In genomic region chr6:64729231-64730011, GRCm38 (mm10) we compare ENCODE assay signal across 7 mouse cellular contexts. TPM values are rescaled to one million over a fixed set of nuclear protein-coding genes. Genes with fewer than 3 reads are reported as not detected.
DNase-seq lines count a peak whose midpoint lies in the region; ATAC-seq lines count a peak whose summit lies in the region.

No protein-coding gene starts in this region.

- H3K9me3 ChIP-seq in heart, embryonic 13.5 days = no peaks in the 10 kb centered on the region
- H3K9me3 ChIP-seq in midbrain, embryonic 15.5 days = no peaks in the 10 kb centered on the region

- H3K36me3 ChIP-seq in heart, embryonic 13.5 days = no peaks in the 10 kb centered on the region
- H3K36me3 ChIP-seq in midbrain, embryonic 15.5 days (replicated peaks) = no peaks in the 10 kb centered on the region

- peaks cover 34% of the 10 kb centered on the region for H3K4me1 ChIP-seq in heart, embryonic 13.5 days
- peaks cover 33% of the 10 kb centered on the region for H3K4me1 ChIP-seq in midbrain, embryonic 15.5 days

- peaks cover 76% of the 10 kb centered on the region for H3K27me3 ChIP-seq in heart, embryonic 13.5 days (replicated peaks)
- H3K27me3 ChIP-seq in midbrain, embryonic 15.5 days (replicated peaks) = peaks cover 63% of the 10 kb centered on the region

- ATAC-seq in heart, embryonic 13.5 days (ENCODE audit: extremely low read depth, insufficient number of reproducible peaks, low FRiP score, low TSS enrichment) = no peak
- ATAC-seq in midbrain, embryonic 15.5 days (replicated peaks) = peak; percentile 76

- peak overlapping the region; percentile 61 for H3K9ac ChIP-seq in heart, embryonic 13.5 days
- H3K9ac ChIP-seq in midbrain, embryonic 15.5 days = no peak overlapping the region

- no peak overlapping the region for H3K27ac ChIP-seq in heart, embryonic 13.5 days (replicated peaks)
- no peak overlapping the region for H3K27ac ChIP-seq in midbrain, embryonic 15.5 days

- DNase-seq in ovary, postnatal 36 days (ENCODE audit: low spot score) = peak; percentile 43
- DNase-seq in ovary, postnatal 10 days (ENCODE audit: low spot score) = no peak
- DNase-seq in cerebellum, postnatal 36 days = peak; percentile 19
- peak; percentile 52 to 59 for DNase-seq in kidney, postnatal 4 days
- no peak for DNase-seq in layer of hippocampus, postnatal 25 days (ENCODE audit: extremely low spot score in 1 of 2, low spot score in 1 of 2)

- WGBS in heart, embryonic 13.5 days = under 1% methylated on average over 53 of the region's 53 CpGs
- under 1% methylated on average over 53 of the region's 53 CpGs for WGBS in midbrain, embryonic 15.5 days

- peak overlapping the region; percentile 58 for H3K4me3 ChIP-seq in heart, embryonic 13.5 days
- peak overlapping the region; percentile 32 for H3K4me3 ChIP-seq in midbrain, embryonic 15.5 days

- H3K4me2 ChIP-seq in heart, embryonic 13.5 days = peak overlapping the region; percentile 95
- H3K4me2 ChIP-seq in midbrain, embryonic 15.5 days = peak overlapping the region; percentile 57

RNA-seq across cellular contexts. Expression of gene Atoh1, which starts 0.5 kb away (rescaled TPM):
- polyA plus RNA-seq in heart, embryonic 13.5 days (2015; fragmentation: Nextera tagmentation; extraction: Ambion mirVana) = not detected in 2 replicates
- 1.4 and 1.5 TPM in 2 replicates for polyA plus RNA-seq in midbrain, embryonic 15.5 days (2015; fragmentation: Nextera tagmentation; extraction: Ambion mirVana)
- not detected for total RNA-seq in layer of hippocampus, postnatal 25 days (2021)

Comparison
In these comparisons a context has a peak if more than half of its experiments do, and no peak if none do; other contexts are left out.
1. DNase-seq: peak in ovary, postnatal 36 days (single experiment), cerebellum, postnatal 36 days (2 of 2) and kidney, postnatal 4 days (2 of 2); none in ovary, postnatal 10 days (single experiment) and layer of hippocampus, postnatal 25 days (0 of 2).